Mouse (Mus musculus): Measurements from ENCODE around the gene Gpr179.

The Gpr179 gene

GRCm38 (mm10) chr11:97285852-97286775 lies 65.8 kb downstream of the Gpr179 start:
- no peak for DNase-seq (ENCODE audit: low spot score)

- DNase-seq (ENCODE audit: low spot score): no peak
These were observed 67.0 kb downstream of the Gpr179 start for GRCm38 (mm10) chr11:97284854-97285253.

GRCm38 (mm10) chr11:97282179-97282578 lies 69.7 kb downstream of the Gpr179 start:
- DNase-seq (ENCODE audit: low spot score): no peak
